Mouse (Mus musculus) heart, embryonic 16.5 days (tissue): Measurements from ENCODE around the gene Hils1. TPM values are rescaled to one million over a fixed set of nuclear protein-coding genes. Genes with fewer than 3 reads are reported as not detected.
A peak's percentile ranks its signal among the peaks of the same experiment; 100 is the strongest.
"Not testable (repeated sequence)": the region's sequence is repeated elsewhere in the genome, so short reads cannot be mapped to it uniquely, and the experiment has no call there.

Source experiments
- ATAC-seq: fragments of 200-750 bp; cut with Nextera tagmentation; replicated peaks from 2 replicates; pipeline ENCODE4 v1.8.0; 2017; ENCODE audit warnings: moderate number of reproducible peaks; ENCODE audit not compliant: insufficient read depth, low FRiP score; ENCODE audit errors: extremely low read depth
- H3K27ac ChIP-seq: fragments of 300-500 bp; sonication (generic); 2 replicates; pipeline ENCODE4 v1.5.1; 2014; ENCODE audit warnings: mild to moderate bottlenecking, low read length, control low read depth, moderate library complexity
- H3K27me3 ChIP-seq: fragments of 300-500 bp; sonication (generic); 2 replicates; pipeline ENCODE4 v1.6.1; 2014; ENCODE audit warnings: low read length, mixed read lengths; ENCODE audit not compliant: control insufficient read depth, insufficient read depth
- H3K36me3 ChIP-seq: fragments of 300-500 bp; sonication (generic); 2 replicates; pipeline ENCODE4 v1.6.1; 2014; ENCODE audit not compliant: control insufficient read depth, insufficient read depth
- H3K4me1 ChIP-seq: fragments of 300-500 bp; sonication (generic); 2 replicates; pipeline ENCODE4 v1.6.1; 2014; ENCODE audit warnings: low read length, mixed read lengths; ENCODE audit not compliant: control insufficient read depth, insufficient read depth
- H3K4me2 ChIP-seq: fragments of 300-500 bp; sonication (generic); 2 replicates; pipeline ENCODE4 v1.6.1; 2014; ENCODE audit warnings: low read depth, mild to moderate bottlenecking, control low read depth, low read length
- H3K4me3 ChIP-seq: fragments of 300-500 bp; sonication (generic); 2 replicates; pipeline ENCODE4 v1.5.1; 2014; ENCODE audit warnings: mild to moderate bottlenecking, control low read depth, low read length
- H3K9ac ChIP-seq: fragments of 300-500 bp; sonication (generic); 2 replicates; pipeline ENCODE4 v1.6.1; 2014; ENCODE audit warnings: low read length, control low read depth
- H3K9me3 ChIP-seq: fragments of 300-500 bp; sonication (generic); replicated peaks from 2 replicates; pipeline ENCODE4 v1.6.1; 2016; ENCODE audit warnings: low read length; ENCODE audit not compliant: control insufficient read depth
- WGBS: fragments of 180-500 bp; shearing (Covaris S2); extraction: QIAGEN DNeasy Blood & Tissue Kit; methylation state at CpG from one replicate; pipeline ENCODE4 v1.1.7; 2014; 5-methylcytosine and 5-hydroxymethylcytosine counted together
- polyA plus RNA-seq: library from polyadenylated mRNA; unstranded; fragments of >200 nt; fragmentation: Nextera tagmentation; extraction: Ambion mirVana; gene quantifications from 2 replicates; pipeline ENCODE4 v1.2.1, GENCODE M21; 2015

Hils1 gene
- polyA plus RNA-seq, 1 experiment from 2014 or later: 0.33 TPM

GRCm38 (mm10) chr11:94962534-94963101 lies 4.8 kb upstream of the Hils1 start:
- Histone ChIP-seq H3K36me3 (no peaks in the 10 kb centered on the region), H3K4me3 (no peak overlapping the region), H3K4me2 (no peak overlapping the region), H3K9ac (no peak overlapping the region), H3K27ac (no peak overlapping the region), H3K4me1 (peaks cover 14% of the 10 kb centered on the region), H3K9me3 (no peaks in the 10 kb centered on the region), H3K27me3 (no peaks in the 10 kb centered on the region)
- 70% methylated on average over 5 of the region's 5 CpGs for WGBS
- no peak; the same call in 1 of the 2 replicates for ATAC-seq

GRCm38 (mm10) chr11:94968187-94968586 lies 794 bp downstream of the Hils1 start:
- Histone ChIP-seq H3K27ac (no peak overlapping the region), H3K9ac (no peak overlapping the region), H3K9me3 (no peaks in the 10 kb centered on the region), H3K36me3 (no peaks in the 10 kb centered on the region), H3K4me2 (no peak overlapping the region), H3K27me3 (no peaks in the 10 kb centered on the region), H3K4me1 (peaks cover 2% of the 10 kb centered on the region; the same call in 1 of the 2 replicates), H3K4me3 (no peak overlapping the region)
- no peak for ATAC-seq
- WGBS: 84% methylated on average over 7 of the region's 7 CpGs

DNA sequence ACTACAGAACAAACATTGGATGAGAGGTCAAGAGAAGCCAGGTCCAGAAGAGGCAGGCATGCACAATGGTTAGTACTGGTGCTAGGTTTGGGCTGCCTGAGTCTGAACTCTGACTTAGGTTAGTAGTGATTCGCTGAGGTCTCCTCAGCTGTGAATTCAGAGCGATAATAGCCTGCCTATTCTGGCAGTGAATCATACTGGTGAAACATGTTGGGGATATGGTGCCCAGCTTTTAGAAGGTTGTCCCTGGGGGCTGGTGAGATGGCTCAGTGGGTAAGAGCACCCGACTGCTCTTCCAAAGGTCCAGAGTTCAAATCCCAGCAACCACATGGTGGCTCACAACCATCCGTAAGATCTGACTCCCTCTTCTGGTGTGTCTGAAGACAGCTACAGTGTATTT lies 2.3 kb downstream of the Hils1 start:
- not testable (repeated sequence) for H3K4me2 ChIP-seq, H3K27me3 ChIP-seq, H3K36me3 ChIP-seq, H3K4me1 ChIP-seq, H3K4me3 ChIP-seq, ATAC-seq, H3K27ac ChIP-seq, H3K9ac ChIP-seq, H3K9me3 ChIP-seq
- WGBS: 90% methylated on average over 4 of the region's 4 CpGs

DNA sequence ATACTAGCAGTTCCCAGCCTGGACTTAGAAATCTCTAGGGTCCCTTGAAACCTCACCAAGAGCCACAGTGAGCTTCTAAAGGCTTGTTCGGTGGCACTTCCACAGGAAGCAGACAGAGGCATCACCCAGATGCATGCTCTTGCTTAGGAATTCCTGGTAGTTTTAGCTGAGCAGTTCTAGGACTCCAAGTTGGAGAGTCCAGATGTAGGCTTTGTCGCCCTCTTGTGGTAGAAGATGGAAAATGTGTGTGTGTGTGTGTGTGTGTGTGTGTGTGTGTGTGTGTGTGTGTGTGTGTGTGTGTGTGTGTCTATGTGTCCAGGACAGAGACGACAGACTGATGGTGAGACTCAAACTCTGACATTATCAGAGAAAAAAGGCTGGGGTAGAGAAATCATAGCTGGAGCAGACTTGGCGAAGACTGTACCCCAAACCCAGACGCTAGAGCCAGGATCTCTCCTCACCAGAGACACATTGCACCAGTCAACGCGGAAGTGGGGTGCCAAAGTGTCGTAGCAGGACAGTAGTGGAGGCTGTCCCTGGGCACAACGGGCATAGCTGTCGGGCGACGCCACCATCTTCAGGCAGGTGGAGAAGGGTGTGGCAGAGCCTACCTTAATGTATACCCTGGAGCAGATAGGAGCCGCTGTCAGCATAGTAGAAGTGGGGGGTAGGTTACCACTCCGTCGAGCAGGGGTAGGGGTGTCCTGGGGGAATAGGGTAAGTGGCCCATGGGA lies 3.0 kb downstream of the Hils1 start:
- Histone ChIP-seq H3K27ac (no peak overlapping the region), H3K4me3 (no peak overlapping the region), H3K36me3 (no peaks in the 10 kb centered on the region), H3K9me3 (no peaks in the 10 kb centered on the region), H3K27me3 (no peaks in the 10 kb centered on the region), H3K9ac (no peak overlapping the region), H3K4me1 (peaks cover 14% of the 10 kb centered on the region), H3K4me2 (no peak overlapping the region)
- ATAC-seq: no peak
- WGBS: 59% methylated on average over 15 of the region's 15 CpGs

- Histone ChIP-seq H3K4me3 (peak overlapping the region; percentile 49), H3K27ac (no peak overlapping the region), H3K36me3 (no peaks in the 10 kb centered on the region), H3K9me3 (no peaks in the 10 kb centered on the region), H3K4me2 (peak overlapping the region; percentile 53), H3K9ac (peak overlapping the region; percentile 73), H3K27me3 (no peaks in the 10 kb centered on the region), H3K4me1 (peaks cover 25% of the 10 kb centered on the region)
- WGBS: 65% methylated on average over 16 of the region's 16 CpGs
- no peak for ATAC-seq
These were observed 4.7 kb downstream of the Hils1 start for GRCm38 (mm10) chr11:94971895-94972615.

GRCm38 (mm10) chr11:94972887-94973286 lies 5.5 kb downstream of the Hils1 start:
- H3K27ac ChIP-seq: peak overlapping the region; percentile 82
- peaks cover 26% of the 10 kb centered on the region for H3K4me1 ChIP-seq
- H3K36me3 ChIP-seq: no peaks in the 10 kb centered on the region
- H3K27me3 ChIP-seq: no peaks in the 10 kb centered on the region
- peak; percentile 25; the same call in 1 of the 2 replicates for ATAC-seq
- H3K4me2 ChIP-seq: peak overlapping the region; percentile 53
- 26% methylated on average over 5 of the region's 5 CpGs for WGBS
- peak overlapping the region; percentile 73 for H3K9ac ChIP-seq
- H3K9me3 ChIP-seq: no peaks in the 10 kb centered on the region
- H3K4me3 ChIP-seq: peak overlapping the region; percentile 49

DNA sequence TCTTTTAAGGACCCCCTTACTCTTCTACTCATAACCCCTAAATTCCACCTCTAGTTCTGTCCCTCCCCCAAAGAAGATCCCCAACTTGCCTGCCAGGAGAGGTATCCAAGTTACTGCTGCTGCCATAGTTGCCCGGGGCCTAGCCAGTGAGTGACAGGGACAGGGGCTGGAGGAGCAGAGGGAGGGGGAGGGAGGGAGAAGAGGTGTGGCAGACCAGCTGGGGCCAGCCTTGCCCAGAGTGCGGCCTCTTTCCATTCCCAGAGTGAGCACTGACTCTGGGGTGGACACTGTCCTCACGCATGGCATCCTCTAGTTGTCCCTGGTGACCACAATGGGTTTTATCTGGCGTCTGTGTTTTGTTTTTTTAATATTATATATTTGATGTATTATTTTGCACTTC lies 5.9 kb downstream of the Hils1 start:
- H3K4me2 ChIP-seq: peak overlapping the region; percentile 53
- H3K9ac ChIP-seq: peak overlapping the region; percentile 73
- H3K4me3 ChIP-seq: peak overlapping the region; percentile 49
- H3K9me3 ChIP-seq: no peaks in the 10 kb centered on the region
- 32% methylated on average over 4 of the region's 4 CpGs for whole genome bisulfite sequencing
- no peaks in the 10 kb centered on the region for H3K27me3 ChIP-seq
- no peaks in the 10 kb centered on the region for H3K36me3 ChIP-seq
- peak overlapping the region; percentile 82 for H3K27ac ChIP-seq
- peaks cover 31% of the 10 kb centered on the region for H3K4me1 ChIP-seq
- peak; percentile 71; the same call in 1 of the 2 replicates for ATAC-seq

DNA sequence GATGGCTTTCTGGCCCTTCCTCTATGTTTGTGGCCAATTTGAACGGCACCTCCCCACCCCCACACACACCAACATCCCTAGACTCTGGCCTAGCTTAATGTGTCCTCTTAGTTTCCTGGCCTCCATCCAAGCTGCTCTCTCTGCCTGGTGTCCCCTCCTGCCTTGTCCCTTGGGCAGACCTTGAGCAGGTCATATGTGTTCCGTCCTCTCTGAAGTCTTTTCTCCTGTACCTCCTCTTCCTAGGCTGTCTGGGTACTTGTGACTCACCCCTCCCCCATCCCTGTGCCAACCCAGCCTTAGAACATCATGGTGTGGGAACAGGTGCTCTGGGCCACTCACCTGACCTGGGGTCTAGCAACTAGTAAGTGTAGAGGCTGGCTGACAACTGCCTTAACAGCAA lies 7.6 kb downstream of the Hils1 start:
- no peak overlapping the region for H3K4me3 ChIP-seq
- H3K9me3 ChIP-seq: no peaks in the 10 kb centered on the region
- H3K27ac ChIP-seq: peak overlapping the region; percentile 77
- 38% methylated on average over 2 of the region's 2 CpGs for WGBS
- no peaks in the 10 kb centered on the region for H3K36me3 ChIP-seq
- no peak for ATAC-seq
- no peaks in the 10 kb centered on the region for H3K27me3 ChIP-seq
- H3K4me1 ChIP-seq: peaks cover 35% of the 10 kb centered on the region
- no peak overlapping the region; the same call in 1 of the 2 replicates for H3K9ac ChIP-seq
- no peak overlapping the region for H3K4me2 ChIP-seq

- H3K4me3 ChIP-seq: no peak within 1 kb of the TSS
- H3K36me3 ChIP-seq: no peaks in the 10 kb centered on the region
- peak within 1 kb of the TSS; percentile 24; the same call in 1 of the 2 replicates for H3K4me2 ChIP-seq
- WGBS: 34% methylated on average over 5 of the region's 5 CpGs
- no peaks in the 10 kb centered on the region for H3K27me3 ChIP-seq
- peak within 1 kb of the TSS; percentile 53 for H3K9ac ChIP-seq
- peaks cover 33% of the 10 kb centered on the region for H3K4me1 ChIP-seq
- H3K9me3 ChIP-seq: no peaks in the 10 kb centered on the region
- ATAC-seq: no peak
- H3K27ac ChIP-seq: peak within 1 kb of the TSS; percentile 77
These were observed 8.8 kb downstream of the Hils1 start, which contains the start of gene Sgca for GRCm38 (mm10) chr11:94976199-94976598. Gene Sgca (minus strand): TSS chr11:94976327.
